Mouse (Mus musculus): Measurements from ENCODE around the gene Klhl23. TPM values are rescaled to one million over a fixed set of nuclear protein-coding genes. Genes with fewer than 3 reads are reported as not detected.

The Klhl23 gene
- polyA plus RNA-seq, 1 experiment from 2014 or later: 25.1 TPM

DNA sequence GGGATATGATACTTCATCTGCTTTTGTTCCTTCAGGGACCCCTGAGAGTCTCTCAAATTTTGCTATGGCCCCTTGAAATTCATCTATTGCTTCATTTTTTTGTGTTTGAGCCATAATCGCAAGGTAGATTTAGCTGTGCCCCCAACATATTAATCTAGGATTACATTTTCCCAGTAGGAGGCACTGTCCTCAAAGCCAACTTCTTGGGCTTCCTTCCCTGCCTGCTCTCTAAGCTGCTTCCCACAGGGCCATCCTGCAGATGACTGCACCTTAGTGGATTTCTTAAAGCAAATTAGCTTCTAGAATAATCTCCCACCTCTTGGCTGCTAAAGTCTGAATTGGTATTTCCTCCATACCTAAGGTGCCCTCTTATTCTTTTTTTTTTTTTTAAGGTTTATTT lies 36.1 kb downstream of the Klhl23 start:
- Histone ChIP-seq H3K27ac (replicated peaks) (no peak overlapping the region), H3K27me3 (ENCODE audit: control insufficient read depth, insufficient read depth, low read length) (no peaks in the 10 kb centered on the region), H3K9me3 (ENCODE audit: control insufficient read depth, low read length) (no peaks in the 10 kb centered on the region), H3K4me3 (ENCODE audit: low read depth, low read length) (no peak overlapping the region), H3K4me1 (replicated peaks; ENCODE audit: control insufficient read depth, insufficient read depth) (no peaks in the 10 kb centered on the region; the same call in 1 of the 2 replicates), H3K4me2 (replicated peaks; ENCODE audit: low read depth) (no peak overlapping the region), H3K9ac (ENCODE audit: low read length) (no peak overlapping the region), H3K36me3 (ENCODE audit: control insufficient read depth, insufficient read depth, low read length) (no peaks in the 10 kb centered on the region)
- ATAC-seq (ENCODE audit: low FRiP score, low TSS enrichment) (no peak), DNase-seq (ENCODE audit: low spot score) (no peak)
- TF ChIP-seq EP300 (optimal IDR thresholded peaks at IDR 0.05) (no peak), CTCF (IDR thresholded peaks at IDR 0.05; ENCODE audit: low read depth) (peak; percentile 62)
- WGBS: 75% methylated on average over 1 of the region's 1 CpGs

- no peak for ATAC-seq (ENCODE audit: low FRiP score, low TSS enrichment)
- TF ChIP-seq EP300 (optimal IDR thresholded peaks at IDR 0.05) (no peak), CTCF (IDR thresholded peaks at IDR 0.05; ENCODE audit: low read depth) (no peak)
- 9% methylated on average over 13 of the region's 13 CpGs for WGBS
Observed at GRCm38 (mm10) chr2:69860972-69861452, 39.3 kb downstream of the Klhl23 start.

GRCm38 (mm10) chr2:69861485-69862091 lies 39.8 kb downstream of the Klhl23 start, which contains the start of gene Ssb:
Ssb (plus strand) TSS chr2:69861562.
- H3K27ac ChIP-seq (replicated peaks): peak within 1 kb of the TSS; percentile 96
- H3K4me2 ChIP-seq (replicated peaks; ENCODE audit: low read depth): peak within 1 kb of the TSS; percentile 58
- H3K4me1 ChIP-seq (replicated peaks; ENCODE audit: control insufficient read depth, insufficient read depth): no peaks in the 10 kb centered on the region; the same call in 1 of the 2 replicates
- no peaks in the 10 kb centered on the region for H3K27me3 ChIP-seq (ENCODE audit: control insufficient read depth, insufficient read depth, low read length)
- no peak for TF ChIP-seq CTCF (IDR thresholded peaks at IDR 0.05; ENCODE audit: low read depth)
- TF ChIP-seq EP300 (optimal IDR thresholded peaks at IDR 0.05): no peak
- H3K36me3 ChIP-seq (ENCODE audit: control insufficient read depth, insufficient read depth, low read length): no peaks in the 10 kb centered on the region
- no peaks in the 10 kb centered on the region for H3K9me3 ChIP-seq (ENCODE audit: control insufficient read depth, low read length)
- H3K4me3 ChIP-seq (ENCODE audit: low read depth, low read length): peak within 1 kb of the TSS; percentile 100
- WGBS: under 1% methylated on average over 66 of the region's 66 CpGs
- peak within 1 kb of the TSS; percentile 99 for H3K9ac ChIP-seq (ENCODE audit: low read length)
- ATAC-seq (ENCODE audit: low FRiP score, low TSS enrichment): peak; percentile 93
- DNase-seq (ENCODE audit: low spot score): peak; percentile 94

More at GRCm38 (mm10) chr2:69860972-69861452, 39.3 kb downstream of the Klhl23 start:
- H3K9me3 ChIP-seq (ENCODE audit: control insufficient read depth, low read length): no peaks in the 10 kb centered on the region
- no peaks in the 10 kb centered on the region for H3K27me3 ChIP-seq (ENCODE audit: control insufficient read depth, insufficient read depth, low read length)
- H3K4me1 ChIP-seq (replicated peaks; ENCODE audit: control insufficient read depth, insufficient read depth): no peaks in the 10 kb centered on the region; the same call in 1 of the 2 replicates
- H3K27ac ChIP-seq (replicated peaks): peak overlapping the region; percentile 96
- no peaks in the 10 kb centered on the region for H3K36me3 ChIP-seq (ENCODE audit: control insufficient read depth, insufficient read depth, low read length)
- peak overlapping the region; percentile 100 for H3K4me3 ChIP-seq (ENCODE audit: low read depth, low read length)
- peak overlapping the region; percentile 99 for H3K9ac ChIP-seq (ENCODE audit: low read length)
- H3K4me2 ChIP-seq (replicated peaks; ENCODE audit: low read depth): peak overlapping the region; percentile 53
- DNase-seq (ENCODE audit: low spot score): peak; percentile 41

GRCm38 (mm10) chr2:69862117-69862657 lies 40.4 kb downstream of the Klhl23 start:
- DNase-seq (ENCODE audit: low spot score) (no peak), ATAC-seq (ENCODE audit: low FRiP score, low TSS enrichment) (no peak)
- peak overlapping the region; percentile 96 for H3K27ac ChIP-seq (replicated peaks)
- peak overlapping the region; percentile 100 for H3K4me3 ChIP-seq (ENCODE audit: low read depth, low read length)
- H3K9ac ChIP-seq (ENCODE audit: low read length): peak overlapping the region; percentile 99
- peak overlapping the region; percentile 58 for H3K4me2 ChIP-seq (replicated peaks; ENCODE audit: low read depth)
- H3K27me3 ChIP-seq (ENCODE audit: control insufficient read depth, insufficient read depth, low read length): no peaks in the 10 kb centered on the region
- no peaks in the 10 kb centered on the region for H3K36me3 ChIP-seq (ENCODE audit: control insufficient read depth, insufficient read depth, low read length)
- no peaks in the 10 kb centered on the region for H3K9me3 ChIP-seq (ENCODE audit: control insufficient read depth, low read length)
- under 1% methylated on average over 13 of the region's 13 CpGs for WGBS
- H3K4me1 ChIP-seq (replicated peaks; ENCODE audit: control insufficient read depth, insufficient read depth): no peaks in the 10 kb centered on the region; the same call in 1 of the 2 replicates
- TF ChIP-seq CTCF (IDR thresholded peaks at IDR 0.05; ENCODE audit: low read depth) (no peak), EP300 (optimal IDR thresholded peaks at IDR 0.05) (no peak)

GRCm38 (mm10) chr2:69883990-69884391 lies 62.2 kb downstream of the Klhl23 start:
- TF ChIP-seq CTCF (IDR thresholded peaks at IDR 0.05; ENCODE audit: low read depth): peak; percentile 56
- no peak for TF ChIP-seq EP300 (optimal IDR thresholded peaks at IDR 0.05)
- Histone ChIP-seq H3K9me3 (ENCODE audit: control insufficient read depth, low read length) (no peaks in the 10 kb centered on the region), H3K27me3 (ENCODE audit: control insufficient read depth, insufficient read depth, low read length) (no peaks in the 10 kb centered on the region), H3K4me2 (replicated peaks; ENCODE audit: low read depth) (peak overlapping the region; percentile 48; the same call in 1 of the 2 replicates), H3K27ac (replicated peaks) (no peak overlapping the region), H3K9ac (ENCODE audit: low read length) (no peak overlapping the region), H3K4me3 (ENCODE audit: low read depth, low read length) (no peak overlapping the region), H3K4me1 (replicated peaks; ENCODE audit: control insufficient read depth, insufficient read depth) (no peaks in the 10 kb centered on the region), H3K36me3 (ENCODE audit: control insufficient read depth, insufficient read depth, low read length) (no peaks in the 10 kb centered on the region)
- DNase-seq (ENCODE audit: low spot score): no peak
- WGBS: 68% methylated on average over 2 of the region's 2 CpGs
- peak; percentile 3; the same call in 1 of the 2 replicates for ATAC-seq (ENCODE audit: low FRiP score, low TSS enrichment)

- Histone ChIP-seq H3K27ac (replicated peaks) (no peak overlapping the region), H3K4me3 (ENCODE audit: low read depth, low read length) (peak overlapping the region; percentile 45), H3K4me2 (replicated peaks; ENCODE audit: low read depth) (peak overlapping the region; percentile 48), H3K36me3 (ENCODE audit: control insufficient read depth, insufficient read depth, low read length) (no peaks in the 10 kb centered on the region), H3K4me1 (replicated peaks; ENCODE audit: control insufficient read depth, insufficient read depth) (no peaks in the 10 kb centered on the region), H3K9ac (ENCODE audit: low read length) (no peak overlapping the region), H3K27me3 (ENCODE audit: control insufficient read depth, insufficient read depth, low read length) (no peaks in the 10 kb centered on the region), H3K9me3 (ENCODE audit: control insufficient read depth, low read length) (no peaks in the 10 kb centered on the region)
- 46% methylated on average over 6 of the region's 6 CpGs for WGBS
- TF ChIP-seq CTCF (IDR thresholded peaks at IDR 0.05; ENCODE audit: low read depth): no peak
- TF ChIP-seq EP300 (optimal IDR thresholded peaks at IDR 0.05): no peak
- ATAC-seq (ENCODE audit: low FRiP score, low TSS enrichment) (no peak), DNase-seq (ENCODE audit: low spot score) (no peak)
Observed at GRCm38 (mm10) chr2:69884581-69884980, 62.8 kb downstream of the Klhl23 start.
